Mouse (Mus musculus) liver, adult 2 months (tissue): ENCODE data around the gene Teddm1b.

Source experiments
- CTCF ChIP-seq: fragments of 200-500 bp; IDR thresholded peaks from 2 replicates; pipeline ENCODE4 v1.5.1; 2011; ENCODE audit warnings: low read depth, low read length, control low read depth
- POLR2A ChIP-seq: fragments of 200-500 bp; IDR thresholded peaks from 2 replicates; pipeline ENCODE4 v1.6.1; 2011; ENCODE audit warnings: low read length, control low read depth; ENCODE audit not compliant: insufficient read depth; ENCODE audit errors: extremely low read depth

DNA sequence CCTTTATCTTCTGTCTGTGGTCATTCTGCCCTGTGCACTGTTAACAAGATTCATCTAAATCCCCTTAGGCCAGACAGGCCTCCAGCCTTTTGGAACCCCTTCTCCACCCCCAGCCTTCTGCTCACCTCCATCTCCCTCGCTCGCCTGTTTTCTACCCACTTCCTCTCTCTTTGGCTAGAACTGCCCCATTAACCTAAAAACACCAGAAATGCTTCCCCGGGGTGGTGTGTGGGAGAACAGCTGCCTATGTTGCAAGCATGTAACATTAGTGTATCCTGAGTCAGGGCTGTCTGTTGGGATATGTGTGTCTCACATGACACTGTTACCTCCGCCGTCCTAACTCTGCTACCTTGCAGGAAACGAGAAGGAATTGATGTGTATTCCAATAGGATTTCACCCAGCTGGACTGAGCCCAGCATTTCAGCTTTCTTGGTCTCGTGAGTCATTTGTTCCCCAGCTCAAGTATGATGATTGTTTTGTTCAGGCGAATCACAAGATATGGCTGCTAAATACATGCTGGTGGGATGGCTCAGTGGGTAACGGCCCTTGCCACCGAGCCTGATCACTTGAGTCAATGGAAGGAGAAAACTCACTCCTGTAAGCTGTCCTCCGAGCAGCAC lies 31.9 kb upstream of the Teddm1b start:
- TF ChIP-seq CTCF = no peak
- TF ChIP-seq POLR2A = no peak
